Mouse (Mus musculus) liver, embryonic 16.5 days (tissue): ENCODE results near the gene Bin2. TPM values are rescaled to one million over a fixed set of nuclear protein-coding genes. Genes with fewer than 3 reads are reported as not detected.
"Not testable (repeated sequence)": the region's sequence is repeated elsewhere in the genome, so short reads cannot be mapped to it uniquely, and the experiment has no call there.

Experiments
- ATAC-seq: fragments of 200-750 bp; cut with Nextera tagmentation; 2 replicates; pipeline ENCODE4 v1.8.0; 2017; ENCODE audit warnings: low read depth, mild to moderate bottlenecking, moderate number of reproducible peaks, moderate library complexity
- H3K27ac ChIP-seq: fragments of 300-500 bp; sonication (generic); 2 replicates; pipeline ENCODE4 v1.5.1; 2014; ENCODE audit warnings: mild to moderate bottlenecking, low read length
- H3K27me3 ChIP-seq: fragments of 300-500 bp; sonication (generic); 2 replicates; pipeline ENCODE4 v1.6.1; 2014; ENCODE audit warnings: low read depth, low read length, mixed read lengths; ENCODE audit not compliant: control insufficient read depth, insufficient read depth
- H3K36me3 ChIP-seq: fragments of 300-500 bp; sonication (generic); 2 replicates; pipeline ENCODE4 v1.6.1; 2014; ENCODE audit warnings: mild to moderate bottlenecking; ENCODE audit not compliant: control insufficient read depth, insufficient read depth
- H3K4me1 ChIP-seq: fragments of 300-500 bp; sonication (generic); 2 replicates; pipeline ENCODE4 v1.6.1; 2014; ENCODE audit warnings: low read depth, low read length, mixed read lengths; ENCODE audit not compliant: control insufficient read depth
- H3K4me2 ChIP-seq: fragments of 300-500 bp; sonication (generic); 2 replicates; pipeline ENCODE4 v1.6.1; 2014; ENCODE audit warnings: low read depth, low read length, mixed read lengths
- H3K4me3 ChIP-seq: fragments of 300-500 bp; sonication (generic); 2 replicates; pipeline ENCODE4 v1.5.1; 2014; ENCODE audit warnings: low read depth, mild to moderate bottlenecking, low read length
- H3K9ac ChIP-seq: fragments of 300-500 bp; sonication (generic); 2 replicates; pipeline ENCODE4 v1.6.1; 2014; ENCODE audit warnings: low read depth, low read length
- H3K9me3 ChIP-seq: fragments of 300-500 bp; sonication (generic); replicated peaks from 2 replicates; pipeline ENCODE4 v1.6.1; 2016; ENCODE audit warnings: low read length; ENCODE audit not compliant: control insufficient read depth
- WGBS: fragments of 180-500 bp; shearing (Covaris S2); extraction: QIAGEN DNeasy Blood & Tissue Kit; methylation state at CpG from one replicate; pipeline ENCODE4 v1.1.7; 2014; ENCODE audit not compliant: insufficient replicate concordance; 5-methylcytosine and 5-hydroxymethylcytosine counted together
- polyA plus RNA-seq: library from polyadenylated mRNA; unstranded; fragments of >200 nt; fragmentation: Nextera tagmentation; extraction: Ambion mirVana; gene quantifications from 2 replicates; pipeline ENCODE4 v1.2.1, GENCODE M21; 2015

Bin2 gene
- polyA plus RNA-seq, 1 experiment from 2014 or later: 20.6 TPM

GRCm38 (mm10) chr15:100614218-100614995, 54.9 kb downstream of the Bin2 start:
- 12% methylated on average over 43 of the region's 43 CpGs for WGBS
- Histone ChIP-seq H3K4me1 (peaks cover 24% of the 10 kb centered on the region), H3K9me3 (no peaks in the 10 kb centered on the region), H3K27ac (peak overlapping the region; percentile 90), H3K9ac (peak overlapping the region; percentile 77), H3K4me2 (peak overlapping the region; percentile 92), H3K36me3 (peaks cover 26% of the 10 kb centered on the region), H3K27me3 (no peaks in the 10 kb centered on the region; the same call in 1 of the 2 replicates), H3K4me3 (peak overlapping the region; percentile 70)
- peak; percentile 45 for ATAC-seq

- H3K27ac ChIP-seq: no peak overlapping the region
Measured at GRCm38 (mm10) chr15:100613584-100613983, 55.8 kb downstream of the Bin2 start.

GRCm38 (mm10) chr15:100612432-100612831, 56.9 kb downstream of the Bin2 start:
- Histone ChIP-seq H3K9me3 (no peaks in the 10 kb centered on the region), H3K27me3 (no peaks in the 10 kb centered on the region; the same call in 1 of the 2 replicates), H3K4me2 (no peak overlapping the region), H3K27ac (no peak overlapping the region), H3K36me3 (peaks cover 6% of the 10 kb centered on the region), H3K9ac (no peak overlapping the region), H3K4me3 (no peak overlapping the region), H3K4me1 (peaks cover 24% of the 10 kb centered on the region)
- 49% methylated on average over 2 of the region's 2 CpGs for WGBS
- no peak for ATAC-seq

More at GRCm38 (mm10) chr15:100613584-100613983, 55.8 kb downstream of the Bin2 start:
- peaks cover 17% of the 10 kb centered on the region for H3K36me3 ChIP-seq
- no peaks in the 10 kb centered on the region for H3K9me3 ChIP-seq
- peak overlapping the region; percentile 92 for H3K4me2 ChIP-seq
- H3K9ac ChIP-seq: peak overlapping the region; percentile 26; the same call in 1 of the 2 replicates
- no peak for ATAC-seq
- WGBS: 12% methylated on average over 16 of the region's 16 CpGs
- peak overlapping the region; percentile 30; the same call in 1 of the 2 replicates for H3K4me3 ChIP-seq
- no peaks in the 10 kb centered on the region; the same call in 1 of the 2 replicates for H3K27me3 ChIP-seq
- H3K4me1 ChIP-seq: peaks cover 24% of the 10 kb centered on the region

- no peak for ATAC-seq
- Histone ChIP-seq H3K4me3 (no peak overlapping the region), H3K4me2 (no peak overlapping the region), H3K9me3 (no peaks in the 10 kb centered on the region), H3K9ac (no peak overlapping the region), H3K27ac (no peak overlapping the region), H3K4me1 (peaks cover 22% of the 10 kb centered on the region), H3K36me3 (peaks cover 3% of the 10 kb centered on the region; the same call in 1 of the 2 replicates), H3K27me3 (no peaks in the 10 kb centered on the region; the same call in 1 of the 2 replicates)
- 55% methylated on average over 7 of the region's 7 CpGs for WGBS
Measured at GRCm38 (mm10) chr15:100611951-100612350, 57.4 kb downstream of the Bin2 start.

GRCm38 (mm10) chr15:100606677-100607076, 62.7 kb downstream of the Bin2 start:
- not testable (repeated sequence) for H3K27ac ChIP-seq, H3K4me3 ChIP-seq, H3K36me3 ChIP-seq, H3K4me1 ChIP-seq, H3K9me3 ChIP-seq, ATAC-seq, H3K4me2 ChIP-seq, H3K9ac ChIP-seq
- H3K27me3 ChIP-seq: peaks cover 19% of the 10 kb centered on the region
- 70% methylated on average over 8 of the region's 8 CpGs for WGBS

- H3K4me3 ChIP-seq: no peak overlapping the region
- 39% methylated on average over 3 of the region's 3 CpGs for WGBS
- ATAC-seq: no peak
- H3K9ac ChIP-seq: no peak overlapping the region
- H3K9me3 ChIP-seq: no peaks in the 10 kb centered on the region
- no peak overlapping the region for H3K27ac ChIP-seq
- H3K36me3 ChIP-seq: no peaks in the 10 kb centered on the region
- H3K4me1 ChIP-seq: peaks cover 5% of the 10 kb centered on the region; the same call in 1 of the 2 replicates
- peaks cover 60% of the 10 kb centered on the region for H3K27me3 ChIP-seq
- H3K4me2 ChIP-seq: no peak overlapping the region
Measured at GRCm38 (mm10) chr15:100601669-100602068, 67.7 kb downstream of the Bin2 start.

- H3K27me3 ChIP-seq: peaks cover 60% of the 10 kb centered on the region
- peak overlapping the region; percentile 61; the same call in 1 of the 2 replicates for H3K4me2 ChIP-seq
- no peak overlapping the region for H3K9ac ChIP-seq
- H3K4me1 ChIP-seq: peaks cover 5% of the 10 kb centered on the region; the same call in 1 of the 2 replicates
- H3K4me3 ChIP-seq: no peak overlapping the region; the same call in 1 of the 2 replicates
- no peaks in the 10 kb centered on the region for H3K36me3 ChIP-seq
- no peaks in the 10 kb centered on the region for H3K9me3 ChIP-seq
- 16% methylated on average over 21 of the region's 21 CpGs for WGBS
- H3K27ac ChIP-seq: no peak overlapping the region
- no peak for ATAC-seq
Measured at GRCm38 (mm10) chr15:100600696-100601272, 68.6 kb downstream of the Bin2 start.

GRCm38 (mm10) chr15:100600047-100600695, 69.2 kb downstream of the Bin2 start:
- H3K9ac ChIP-seq: peak overlapping the region; percentile 2; the same call in 1 of the 2 replicates
- H3K9me3 ChIP-seq: no peaks in the 10 kb centered on the region
- no peak overlapping the region for H3K27ac ChIP-seq
- H3K4me1 ChIP-seq: peaks cover 5% of the 10 kb centered on the region; the same call in 1 of the 2 replicates
- peak overlapping the region; percentile 61 for H3K4me2 ChIP-seq
- no peak for ATAC-seq
- no peaks in the 10 kb centered on the region for H3K36me3 ChIP-seq
- H3K27me3 ChIP-seq: peaks cover 55% of the 10 kb centered on the region
- WGBS: 1% methylated on average over 35 of the region's 35 CpGs
- peak overlapping the region; percentile 51 for H3K4me3 ChIP-seq
